Mouse (Mus musculus) heart, embryonic 13.5 days (tissue): Measurements from ENCODE around the gene Nelfcd. TPM values are rescaled to one million over a fixed set of nuclear protein-coding genes. Genes with fewer than 3 reads are reported as not detected.
A peak's percentile ranks its signal among the peaks of the same experiment; 100 is the strongest.

Experiments used
- ATAC-seq: fragments of 200-750 bp; cut with Nextera tagmentation; 2 replicates; pipeline ENCODE4 v1.8.0; 2017; ENCODE audit warnings: moderate TSS enrichment; ENCODE audit not compliant: insufficient number of reproducible peaks, low FRiP score, low TSS enrichment; ENCODE audit errors: extremely low read depth
- H3K27ac ChIP-seq: fragments of 300-500 bp; sonication (generic); replicated peaks from 2 replicates; pipeline ENCODE4 v1.5.1; 2015; ENCODE audit warnings: moderate library complexity, mild to moderate bottlenecking, inconsistent platforms
- H3K27me3 ChIP-seq: fragments of 300-500 bp; sonication (generic); replicated peaks from 2 replicates; pipeline ENCODE4 v1.6.1; 2015; ENCODE audit warnings: mild to moderate bottlenecking, inconsistent platforms
- H3K36me3 ChIP-seq: fragments of 300-500 bp; sonication (generic); 2 replicates; pipeline ENCODE4 v1.6.1; 2015; ENCODE audit warnings: mild to moderate bottlenecking, inconsistent platforms
- H3K4me1 ChIP-seq: fragments of 300-500 bp; sonication (generic); 2 replicates; pipeline ENCODE4 v1.6.1; 2015; ENCODE audit warnings: inconsistent platforms
- H3K4me2 ChIP-seq: fragments of 300-500 bp; sonication (generic); 2 replicates; pipeline ENCODE4 v1.6.1; 2015; ENCODE audit warnings: inconsistent platforms, mild to moderate bottlenecking, moderate library complexity
- H3K4me3 ChIP-seq: fragments of 300-500 bp; sonication (generic); 2 replicates; pipeline ENCODE4 v1.5.1; 2015; ENCODE audit warnings: moderate library complexity, mild to moderate bottlenecking, inconsistent platforms
- H3K9ac ChIP-seq: fragments of 300-500 bp; sonication (generic); 2 replicates; pipeline ENCODE4 v1.6.1; 2015; ENCODE audit warnings: inconsistent platforms, mild to moderate bottlenecking, moderate library complexity
- H3K9me3 ChIP-seq: fragments of 300-500 bp; sonication (generic); 2 replicates; pipeline ENCODE4 v1.6.1; 2016; ENCODE audit warnings: inconsistent platforms
- WGBS: fragments of 180-500 bp; shearing (Covaris S2); methylation state at CpG from one replicate; pipeline ENCODE4 v1.1.7; 2015; ENCODE audit warnings: mixed read lengths; 5-methylcytosine and 5-hydroxymethylcytosine counted together
- polyA plus RNA-seq: library from polyadenylated mRNA; unstranded; fragments of >200 nt; fragmentation: Nextera tagmentation; extraction: Ambion mirVana; gene quantifications from 2 replicates; pipeline ENCODE4 v1.2.1, GENCODE M21; 2015

Gene Nelfcd
- polyA plus RNA-seq, 1 experiment from 2014 or later: 78.4 TPM

- Histone ChIP-seq H3K27ac (no peak overlapping the region), H3K4me3 (peak overlapping the region; percentile 75), H3K36me3 (peaks cover 20% of the 10 kb centered on the region), H3K4me2 (peak overlapping the region; percentile 88), H3K9ac (peak overlapping the region; percentile 82), H3K9me3 (no peaks in the 10 kb centered on the region), H3K27me3 (no peaks in the 10 kb centered on the region), H3K4me1 (peaks cover 37% of the 10 kb centered on the region)
- 67% methylated on average over 11 of the region's 11 CpGs for WGBS
- ATAC-seq: no peak
These were observed 22.6 kb downstream of the Nelfcd start for GRCm38 (mm10) chr2:174438181-174438580.

- ATAC-seq: peak; percentile 68
- Histone ChIP-seq H3K36me3 (peaks cover 14% of the 10 kb centered on the region), H3K27me3 (no peaks in the 10 kb centered on the region), H3K9me3 (no peaks in the 10 kb centered on the region), H3K4me3 (peak within 1 kb of the TSS; percentile 75), H3K27ac (no peak within 1 kb of the TSS), H3K9ac (peak within 1 kb of the TSS; percentile 82), H3K4me1 (peaks cover 39% of the 10 kb centered on the region), H3K4me2 (peak within 1 kb of the TSS; percentile 88)
- WGBS: 1% methylated on average over 34 of the region's 38 CpGs
These were observed 23.3 kb downstream of the Nelfcd start, which contains the start of gene Ctsz for GRCm38 (mm10) chr2:174438737-174439449. TSS of gene Ctsz (minus strand) at chr2:174439039.

- no peaks in the 10 kb centered on the region for H3K9me3 ChIP-seq
- H3K4me3 ChIP-seq: peak overlapping the region; percentile 75; the same call in 1 of the 2 replicates
- H3K9ac ChIP-seq: peak overlapping the region; percentile 82
- peak overlapping the region; percentile 88 for H3K4me2 ChIP-seq
- H3K36me3 ChIP-seq: peaks cover 14% of the 10 kb centered on the region
- WGBS: 29% methylated on average over 5 of the region's 5 CpGs
- H3K4me1 ChIP-seq: peaks cover 39% of the 10 kb centered on the region
- ATAC-seq: no peak
- H3K27me3 ChIP-seq: no peaks in the 10 kb centered on the region
- no peak overlapping the region for H3K27ac ChIP-seq
These were observed 23.8 kb downstream of the Nelfcd start for GRCm38 (mm10) chr2:174439450-174439838.

GRCm38 (mm10) chr2:174439961-174440360 is 24.4 kb downstream of the Nelfcd start:
- no peaks in the 10 kb centered on the region for H3K27me3 ChIP-seq
- H3K9me3 ChIP-seq: no peaks in the 10 kb centered on the region
- H3K4me1 ChIP-seq: peaks cover 39% of the 10 kb centered on the region
- H3K27ac ChIP-seq: no peak overlapping the region
- H3K36me3 ChIP-seq: peaks cover 9% of the 10 kb centered on the region
- ATAC-seq: no peak
- no peak overlapping the region for H3K4me2 ChIP-seq
- no peak overlapping the region for H3K4me3 ChIP-seq
- H3K9ac ChIP-seq: no peak overlapping the region
- WGBS: 81% methylated on average over 9 of the region's 9 CpGs

GRCm38 (mm10) chr2:174441898-174442297 is 26.3 kb downstream of the Nelfcd start:
- peaks cover 39% of the 10 kb centered on the region for H3K4me1 ChIP-seq
- WGBS: 59% methylated on average over 4 of the region's 4 CpGs
- H3K36me3 ChIP-seq: no peaks in the 10 kb centered on the region
- H3K27me3 ChIP-seq: no peaks in the 10 kb centered on the region
- no peak overlapping the region for H3K9ac ChIP-seq
- H3K27ac ChIP-seq: no peak overlapping the region
- no peak for ATAC-seq
- H3K9me3 ChIP-seq: no peaks in the 10 kb centered on the region
- H3K4me3 ChIP-seq: no peak overlapping the region
- H3K4me2 ChIP-seq: no peak overlapping the region

GRCm38 (mm10) chr2:174442460-174442859 is 26.9 kb downstream of the Nelfcd start:
- 61% methylated on average over 9 of the region's 9 CpGs for WGBS
- H3K9me3 ChIP-seq: no peaks in the 10 kb centered on the region
- no peaks in the 10 kb centered on the region for H3K27me3 ChIP-seq
- H3K27ac ChIP-seq: peak overlapping the region; percentile 12
- H3K4me3 ChIP-seq: no peak overlapping the region
- no peak overlapping the region for H3K4me2 ChIP-seq
- peaks cover 38% of the 10 kb centered on the region for H3K4me1 ChIP-seq
- ATAC-seq: no peak
- H3K9ac ChIP-seq: no peak overlapping the region
- H3K36me3 ChIP-seq: no peaks in the 10 kb centered on the region

GRCm38 (mm10) chr2:174443046-174443445 is 27.4 kb downstream of the Nelfcd start:
- no peak overlapping the region for H3K4me2 ChIP-seq
- ATAC-seq: no peak
- WGBS: 50% methylated on average over 2 of the region's 2 CpGs
- H3K4me3 ChIP-seq: no peak overlapping the region
- H3K27ac ChIP-seq: peak overlapping the region; percentile 12; the same call in 1 of the 2 replicates
- no peaks in the 10 kb centered on the region for H3K36me3 ChIP-seq
- H3K9ac ChIP-seq: no peak overlapping the region
- H3K4me1 ChIP-seq: peaks cover 32% of the 10 kb centered on the region
- no peaks in the 10 kb centered on the region for H3K27me3 ChIP-seq
- H3K9me3 ChIP-seq: no peaks in the 10 kb centered on the region

- Histone ChIP-seq H3K9me3 (no peaks in the 10 kb centered on the region), H3K4me3 (no peak overlapping the region), H3K27me3 (no peaks in the 10 kb centered on the region), H3K27ac (no peak overlapping the region), H3K4me1 (peaks cover 22% of the 10 kb centered on the region), H3K4me2 (no peak overlapping the region), H3K9ac (no peak overlapping the region), H3K36me3 (no peaks in the 10 kb centered on the region)
- ATAC-seq: no peak
- 68% methylated on average over 7 of the region's 7 CpGs for WGBS
These were observed 28.8 kb downstream of the Nelfcd start for GRCm38 (mm10) chr2:174444359-174444758.

- 77% methylated on average over 6 of the region's 6 CpGs for WGBS
- ATAC-seq: no peak
- Histone ChIP-seq H3K9me3 (no peaks in the 10 kb centered on the region), H3K4me2 (no peak overlapping the region), H3K4me1 (peaks cover 17% of the 10 kb centered on the region), H3K27me3 (no peaks in the 10 kb centered on the region), H3K4me3 (no peak overlapping the region), H3K27ac (no peak overlapping the region), H3K36me3 (no peaks in the 10 kb centered on the region), H3K9ac (no peak overlapping the region)
These were observed 29.4 kb downstream of the Nelfcd start for GRCm38 (mm10) chr2:174445018-174445417.

GRCm38 (mm10) chr2:174446492-174446891 is 30.9 kb downstream of the Nelfcd start:
- Histone ChIP-seq H3K4me3 (no peak overlapping the region), H3K36me3 (no peaks in the 10 kb centered on the region), H3K9me3 (no peaks in the 10 kb centered on the region), H3K4me2 (no peak overlapping the region), H3K27ac (no peak overlapping the region), H3K27me3 (no peaks in the 10 kb centered on the region), H3K9ac (no peak overlapping the region), H3K4me1 (peaks cover 14% of the 10 kb centered on the region)
- ATAC-seq: no peak
- whole genome bisulfite sequencing: 63% methylated on average over 7 of the region's 7 CpGs

GRCm38 (mm10) chr2:174446905-174447304 is 31.3 kb downstream of the Nelfcd start:
- Histone ChIP-seq H3K4me2 (no peak overlapping the region), H3K36me3 (no peaks in the 10 kb centered on the region), H3K9me3 (no peaks in the 10 kb centered on the region), H3K9ac (no peak overlapping the region), H3K27me3 (no peaks in the 10 kb centered on the region), H3K27ac (no peak overlapping the region), H3K4me3 (no peak overlapping the region), H3K4me1 (peaks cover 10% of the 10 kb centered on the region)
- WGBS: 61% methylated on average over 8 of the region's 8 CpGs
- no peak for ATAC-seq

GRCm38 (mm10) chr2:174448405-174448804 is 32.8 kb downstream of the Nelfcd start:
- Histone ChIP-seq H3K9ac (no peak overlapping the region), H3K36me3 (no peaks in the 10 kb centered on the region), H3K4me3 (no peak overlapping the region), H3K9me3 (no peaks in the 10 kb centered on the region), H3K4me2 (no peak overlapping the region), H3K27ac (no peak overlapping the region), H3K27me3 (no peaks in the 10 kb centered on the region), H3K4me1 (peaks cover under 1% of the 10 kb centered on the region)
- 81% methylated on average over 4 of the region's 4 CpGs for whole genome bisulfite sequencing
- ATAC-seq: no peak
